Mouse (Mus musculus): Measurements from ENCODE around the gene Sec14l1.

Gene Sec14l1

DNA sequence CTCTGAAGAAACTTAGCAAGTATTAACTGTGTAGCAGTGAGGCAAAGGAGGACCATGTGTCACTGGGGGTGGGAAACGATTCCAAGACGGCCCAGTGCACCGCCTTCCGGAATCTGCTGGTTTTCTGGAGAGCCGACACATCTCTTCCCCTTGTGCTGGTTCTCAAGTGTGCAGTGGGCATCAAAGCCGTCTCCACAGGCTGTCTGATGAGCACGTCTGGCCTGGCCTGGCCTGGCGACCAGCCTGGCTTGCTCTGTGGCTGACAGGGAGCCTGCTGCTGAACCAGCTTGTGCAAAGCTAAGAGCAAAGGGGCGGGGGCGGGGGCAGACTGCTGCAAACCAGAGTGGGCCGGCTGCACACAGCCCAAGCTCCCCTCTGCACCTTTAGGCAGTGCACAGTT is 14.5 kb downstream of the Sec14l1 start:
- DNase-seq (ENCODE audit: low spot score), result no peak

GRCm38 (mm10) chr11:117130068-117130467 is 15.1 kb downstream of the Sec14l1 start:
- no peak for DNase-seq (ENCODE audit: low spot score)

- no peak for DNase-seq (ENCODE audit: low spot score)
Measured at GRCm38 (mm10) chr11:117130888-117131287, 15.9 kb downstream of the Sec14l1 start.

DNA sequence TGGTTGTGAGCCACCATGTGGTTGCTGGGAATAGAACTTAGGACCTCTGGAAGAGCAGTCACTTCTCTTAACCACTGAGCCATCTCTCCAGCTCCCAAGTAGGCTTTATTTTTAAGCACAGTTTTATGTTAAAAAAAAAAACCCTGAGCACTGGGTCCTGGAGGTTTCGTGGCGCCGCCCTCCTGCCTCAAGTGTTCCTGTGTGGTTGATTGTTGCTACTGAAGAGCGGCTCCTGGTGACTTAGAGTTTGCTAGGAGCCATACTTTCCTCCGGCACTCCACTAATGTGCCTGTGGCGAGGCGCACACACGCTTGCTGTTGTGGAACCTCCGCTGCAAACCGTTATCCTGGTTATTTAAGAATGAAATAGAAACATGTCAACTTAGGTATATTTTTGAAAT is 16.5 kb downstream of the Sec14l1 start:
- no peak for DNase-seq (ENCODE audit: low spot score)

- no peak for DNase-seq (ENCODE audit: low spot score)
Measured at GRCm38 (mm10) chr11:117134776-117135387, 19.9 kb downstream of the Sec14l1 start.

DNA sequence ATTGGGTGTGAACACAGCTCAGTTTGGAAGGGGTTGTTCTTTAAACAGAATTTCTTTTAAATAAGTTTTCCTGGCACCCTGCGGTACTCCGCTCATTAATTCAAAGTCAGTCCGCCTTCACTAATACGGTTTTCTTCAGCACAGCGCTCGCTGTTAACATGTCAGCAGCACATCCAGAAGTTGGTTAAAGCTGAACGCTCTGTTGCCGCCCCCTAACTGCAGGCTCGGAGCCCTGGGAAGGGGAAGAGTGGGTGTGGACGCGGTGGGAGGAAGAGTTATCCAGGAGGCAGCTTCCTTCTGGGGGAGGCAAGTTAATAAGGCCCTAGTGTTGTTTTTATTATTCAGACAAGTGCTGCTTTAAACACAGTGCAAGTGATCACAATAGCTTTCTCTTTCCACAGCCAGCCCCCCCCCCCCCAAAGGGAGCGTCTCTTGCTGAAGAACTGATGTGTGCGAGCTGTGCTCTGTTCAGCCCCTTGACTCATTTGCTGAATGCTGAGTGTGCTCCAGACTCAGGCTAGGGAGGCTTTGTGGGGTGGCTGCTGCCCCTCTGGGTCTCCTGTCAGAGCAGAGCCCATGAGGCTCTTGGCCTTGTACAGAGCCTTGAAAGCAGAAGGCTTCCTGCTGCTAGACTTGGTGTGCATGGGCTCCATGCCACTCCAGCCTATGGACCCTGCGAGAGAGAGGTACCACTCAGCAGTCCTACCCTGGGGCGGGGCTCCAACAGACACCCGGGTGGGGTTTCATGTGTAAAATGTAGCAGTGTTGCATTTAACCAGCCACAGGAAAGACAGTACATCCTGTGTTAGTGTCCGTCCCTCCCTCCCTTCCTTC is 20.7 kb downstream of the Sec14l1 start:
- DNase-seq (ENCODE audit: low spot score), result peak; percentile 46

GRCm38 (mm10) chr11:117136880-117137279 is 21.9 kb downstream of the Sec14l1 start:
- DNase-seq (ENCODE audit: low spot score), result no peak

DNA sequence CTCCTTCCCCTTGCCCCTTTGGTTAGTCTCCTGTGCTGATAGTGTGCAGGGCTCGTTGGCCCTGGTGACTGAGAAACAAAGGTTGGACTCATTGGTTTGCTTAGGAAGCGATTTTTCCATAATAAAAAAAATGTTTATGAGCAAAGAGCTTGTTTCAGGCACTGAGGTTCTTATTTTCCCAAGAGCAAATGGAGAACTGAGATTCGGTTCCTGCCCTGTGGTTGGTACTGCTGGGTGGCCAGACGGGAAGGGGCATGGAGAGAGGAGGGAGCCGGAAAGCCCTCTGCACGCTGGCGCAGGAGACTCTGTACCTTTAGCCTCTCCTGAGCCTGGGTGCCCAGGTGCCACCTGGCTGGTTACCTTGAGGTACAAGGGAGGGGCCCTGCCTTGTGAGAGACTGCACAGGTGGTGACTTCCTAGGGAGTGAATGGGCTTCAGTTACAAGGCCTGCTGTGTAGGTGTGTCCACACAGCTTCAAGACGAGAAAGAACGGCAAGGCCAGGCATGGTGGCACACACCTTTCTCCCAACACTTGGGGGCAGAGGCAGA is 23.3 kb downstream of the Sec14l1 start:
- DNase-seq (ENCODE audit: low spot score), result no peak

- no peak for DNase-seq (ENCODE audit: low spot score)
Measured at GRCm38 (mm10) chr11:117138795-117139463, 24.0 kb downstream of the Sec14l1 start.

DNA sequence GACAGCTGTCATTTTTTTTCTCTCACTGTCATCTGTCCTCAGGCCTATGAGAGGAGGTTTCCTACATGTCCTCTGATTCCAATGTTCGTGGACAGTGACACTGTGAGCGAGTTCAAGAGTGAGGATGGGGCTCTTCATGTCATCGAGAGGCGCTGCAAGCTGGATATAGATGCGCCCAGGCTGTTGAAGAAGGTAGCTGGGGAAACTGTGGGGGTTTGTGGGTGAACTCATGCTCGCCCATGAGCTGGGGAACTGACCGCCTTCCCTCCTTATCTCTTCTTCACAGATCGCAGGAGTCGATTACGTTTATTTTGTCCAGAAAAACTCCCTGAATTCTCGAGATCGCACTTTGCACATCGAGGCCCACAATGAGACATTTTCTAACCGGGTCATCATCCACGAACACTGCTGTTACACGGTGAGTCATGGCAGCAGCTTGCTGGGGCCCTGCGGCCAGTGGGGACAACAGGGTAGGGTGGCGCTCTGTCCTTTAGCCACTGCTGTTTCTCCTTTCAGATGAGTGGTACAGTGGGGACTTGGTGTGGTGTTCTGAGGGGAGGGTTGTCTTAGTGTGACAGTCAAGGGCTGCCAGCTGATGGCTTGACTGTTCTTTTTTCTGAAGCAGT is 26.5 kb downstream of the Sec14l1 start:
- DNase-seq (ENCODE audit: low spot score), result no peak

DNA sequence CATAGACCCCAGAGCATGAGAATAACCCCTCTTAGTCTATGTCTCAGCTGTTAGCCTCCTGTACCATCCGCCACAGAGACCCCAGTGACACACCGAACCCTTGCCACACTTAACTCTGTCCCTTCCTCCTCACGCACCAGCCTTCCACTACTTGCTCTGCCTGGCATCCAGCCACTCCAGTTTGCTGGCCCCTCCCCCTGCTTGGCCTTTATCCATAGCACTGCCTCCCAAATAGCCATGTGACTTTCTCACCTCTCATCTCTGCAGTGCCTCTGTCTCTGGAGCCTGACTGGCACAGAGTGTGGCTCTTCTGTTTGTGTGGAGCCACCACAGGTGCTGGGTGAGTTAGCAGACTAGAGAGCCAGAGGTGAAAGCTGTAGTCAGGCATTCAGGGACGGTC is 27.5 kb downstream of the Sec14l1 start:
- no peak for DNase-seq (ENCODE audit: low spot score)

DNA sequence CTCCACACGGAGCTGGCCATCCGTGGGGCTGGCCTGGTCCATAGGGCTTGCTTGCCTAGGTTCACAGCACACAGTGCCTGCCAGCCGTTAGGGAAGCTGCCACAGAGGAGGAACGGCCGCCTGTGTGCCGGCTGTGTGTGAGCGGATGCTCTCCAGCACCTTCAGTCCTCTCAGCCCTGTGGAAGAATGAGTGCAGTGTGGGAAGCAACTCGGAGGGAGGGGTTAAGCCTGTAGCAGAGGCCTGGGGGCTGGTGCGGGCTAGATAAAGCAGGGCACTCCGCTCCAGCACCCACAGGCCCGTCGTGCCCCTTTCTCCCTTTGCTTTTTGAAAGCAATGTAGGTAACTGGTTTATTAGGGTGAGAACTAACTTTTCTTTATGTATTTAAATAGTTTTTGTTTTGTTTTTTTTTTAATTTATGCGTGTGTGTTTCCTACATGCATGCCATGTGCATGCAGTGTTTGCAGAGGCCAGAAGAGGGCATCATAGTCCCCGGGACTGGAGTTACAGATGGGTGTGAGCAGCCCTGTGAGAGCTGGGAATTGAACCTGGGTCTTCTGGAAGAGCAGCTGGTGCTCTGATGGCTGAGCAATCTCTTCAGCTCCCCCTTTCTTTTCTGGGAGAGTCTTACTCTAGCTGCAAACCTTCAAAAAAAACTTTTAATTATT is 30.6 kb downstream of the Sec14l1 start:
- no peak for DNase-seq (ENCODE audit: low spot score)

- DNase-seq (ENCODE audit: low spot score), result no peak
Measured at GRCm38 (mm10) chr11:117146118-117146506, 31.1 kb downstream of the Sec14l1 start.

DNA sequence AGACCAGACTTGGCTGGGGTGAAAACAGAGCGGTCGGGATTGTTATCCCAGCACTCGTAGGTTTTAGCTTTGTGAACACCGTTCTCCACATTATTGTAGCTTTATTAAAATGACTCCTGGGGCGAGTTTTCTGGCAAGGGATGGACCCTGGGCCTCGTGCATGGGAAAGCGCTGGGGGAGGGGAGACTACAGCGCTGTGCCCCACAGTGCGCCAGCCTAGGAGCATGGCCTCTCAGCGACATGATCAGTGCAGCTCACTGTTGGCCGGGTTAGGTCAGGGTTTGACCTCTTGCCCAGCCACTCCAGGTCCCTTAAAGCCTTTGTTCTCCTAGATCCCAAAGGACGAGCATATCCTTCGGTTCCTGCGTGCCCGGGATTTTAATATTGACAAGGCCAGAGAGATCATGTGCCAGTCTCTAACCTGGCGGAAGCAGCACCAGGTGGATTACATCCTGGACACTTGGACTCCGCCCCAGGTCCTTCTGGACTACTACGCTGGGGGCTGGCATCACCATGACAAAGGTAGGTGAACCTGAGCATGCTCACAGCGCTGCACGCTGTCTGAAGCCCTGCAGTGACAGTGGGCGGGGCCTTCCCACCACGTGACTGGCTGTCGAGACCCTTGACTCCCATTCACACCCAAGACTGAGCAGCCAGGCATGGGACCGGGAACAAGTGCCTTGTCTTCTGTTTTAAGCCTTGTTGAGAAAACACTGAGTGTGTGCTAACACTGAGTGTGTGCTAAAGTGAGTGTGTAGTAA is 32.0 kb downstream of the Sec14l1 start:
- peak; percentile 24 for DNase-seq (ENCODE audit: low spot score)

DNA sequence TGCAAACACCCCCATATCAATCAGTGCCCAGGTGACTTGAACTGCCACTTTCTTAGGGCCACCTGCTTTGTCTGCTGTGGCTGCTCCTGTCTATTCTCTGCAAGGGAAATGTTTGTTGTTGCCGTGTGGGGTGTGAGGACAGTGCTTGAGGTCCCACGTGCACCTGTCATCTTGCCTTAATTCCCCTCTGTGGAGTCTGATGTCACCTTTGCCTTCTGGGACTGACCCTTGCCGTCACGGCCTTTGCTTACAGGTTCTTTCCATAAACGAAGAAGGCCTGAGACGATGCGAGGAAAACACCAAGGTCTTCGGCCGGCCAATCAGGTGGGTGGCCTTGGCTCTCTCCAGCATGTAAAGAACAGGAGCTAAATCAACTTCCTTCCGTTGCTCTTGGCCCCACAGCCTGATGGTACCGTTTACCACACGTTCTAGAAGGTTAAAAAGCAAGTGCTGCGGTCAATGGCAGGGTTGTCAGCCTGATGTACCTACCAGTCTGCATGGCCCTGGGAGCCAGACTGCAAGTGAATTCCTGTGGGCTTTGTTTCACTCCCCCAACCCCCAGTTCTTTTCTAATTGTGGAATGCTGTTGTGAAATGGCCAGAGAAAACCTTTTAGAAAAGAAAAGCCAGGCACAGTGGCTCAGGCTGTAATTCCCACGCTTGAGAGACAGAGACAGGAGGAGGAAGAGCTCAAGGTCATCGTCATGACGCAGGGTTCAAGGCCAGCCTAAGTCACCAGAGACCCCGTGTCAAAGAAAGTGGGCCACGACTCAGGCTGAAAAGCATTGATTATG is 34.1 kb downstream of the Sec14l1 start:
- no peak for DNase-seq (ENCODE audit: low spot score)

DNA sequence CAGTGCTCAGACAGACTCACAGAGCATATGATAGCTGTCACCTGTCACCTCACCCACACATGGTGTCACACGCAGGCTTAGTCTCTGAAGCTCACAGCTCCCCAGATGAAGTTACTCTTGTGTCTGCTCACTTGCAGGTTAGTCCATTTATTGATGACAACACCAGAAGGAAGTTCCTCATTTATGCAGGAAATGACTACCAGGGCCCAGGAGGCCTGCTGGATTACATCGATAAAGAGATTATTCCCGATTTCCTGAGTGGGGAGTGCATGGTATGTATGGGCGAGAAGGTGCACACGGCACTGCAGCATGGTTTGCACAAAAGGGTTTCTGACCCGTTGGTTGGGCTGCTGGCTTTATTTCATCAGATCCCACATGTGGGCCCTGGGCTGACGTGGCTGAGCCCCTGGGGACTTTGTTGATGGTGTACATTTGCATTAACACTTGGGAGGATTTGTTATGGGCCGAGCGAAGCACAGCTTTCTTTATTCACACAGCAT is 35.5 kb downstream of the Sec14l1 start:
- DNase-seq (ENCODE audit: low spot score), result no peak

DNA sequence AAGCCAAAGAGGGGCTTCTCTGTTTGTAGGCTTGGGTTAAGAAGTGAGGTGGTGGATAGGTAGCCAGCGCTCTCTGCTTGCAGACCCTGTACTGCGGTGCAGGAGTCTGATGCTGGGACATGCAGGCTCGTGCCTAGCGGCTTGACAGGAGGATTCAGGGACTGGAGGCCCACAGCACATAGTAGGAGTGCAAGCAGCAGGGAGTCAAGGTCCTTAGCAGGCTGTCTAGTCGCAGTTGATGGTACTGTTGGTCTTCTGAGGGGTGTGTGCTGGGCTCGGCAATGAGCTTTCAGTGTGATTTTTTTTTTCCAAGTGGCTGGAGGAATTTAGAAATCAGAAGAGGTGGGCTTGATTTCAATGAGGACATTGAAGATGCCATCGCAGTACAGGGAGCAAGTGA is 36.5 kb downstream of the Sec14l1 start:
- DNase-seq (ENCODE audit: low spot score), result no peak

GRCm38 (mm10) chr11:117152541-117152940 is 37.6 kb downstream of the Sec14l1 start:
- no peak for DNase-seq (ENCODE audit: low spot score)

GRCm38 (mm10) chr11:117153553-117153952 is 38.6 kb downstream of the Sec14l1 start:
- DNase-seq (ENCODE audit: low spot score), result no peak
